Mouse (Mus musculus) E14TG2a.4 (cell line): ENCODE measurements around the gene Snx20.

ENCODE experiments used
- CTCF ChIP-seq: conservative IDR thresholded peaks from 2 replicates; pipeline ENCODE4 v1.5.1; 2014; ENCODE audit warnings: low read length
- NANOG ChIP-seq: IDR thresholded peaks from 2 replicates; pipeline ENCODE4 v1.6.1; 2014; ENCODE audit warnings: borderline replicate concordance, low read length, mixed read lengths
- POU5F1 ChIP-seq: IDR thresholded peaks from 2 replicates; pipeline ENCODE4 v1.6.1; 2014; ENCODE audit warnings: low read length, borderline replicate concordance

DNA sequence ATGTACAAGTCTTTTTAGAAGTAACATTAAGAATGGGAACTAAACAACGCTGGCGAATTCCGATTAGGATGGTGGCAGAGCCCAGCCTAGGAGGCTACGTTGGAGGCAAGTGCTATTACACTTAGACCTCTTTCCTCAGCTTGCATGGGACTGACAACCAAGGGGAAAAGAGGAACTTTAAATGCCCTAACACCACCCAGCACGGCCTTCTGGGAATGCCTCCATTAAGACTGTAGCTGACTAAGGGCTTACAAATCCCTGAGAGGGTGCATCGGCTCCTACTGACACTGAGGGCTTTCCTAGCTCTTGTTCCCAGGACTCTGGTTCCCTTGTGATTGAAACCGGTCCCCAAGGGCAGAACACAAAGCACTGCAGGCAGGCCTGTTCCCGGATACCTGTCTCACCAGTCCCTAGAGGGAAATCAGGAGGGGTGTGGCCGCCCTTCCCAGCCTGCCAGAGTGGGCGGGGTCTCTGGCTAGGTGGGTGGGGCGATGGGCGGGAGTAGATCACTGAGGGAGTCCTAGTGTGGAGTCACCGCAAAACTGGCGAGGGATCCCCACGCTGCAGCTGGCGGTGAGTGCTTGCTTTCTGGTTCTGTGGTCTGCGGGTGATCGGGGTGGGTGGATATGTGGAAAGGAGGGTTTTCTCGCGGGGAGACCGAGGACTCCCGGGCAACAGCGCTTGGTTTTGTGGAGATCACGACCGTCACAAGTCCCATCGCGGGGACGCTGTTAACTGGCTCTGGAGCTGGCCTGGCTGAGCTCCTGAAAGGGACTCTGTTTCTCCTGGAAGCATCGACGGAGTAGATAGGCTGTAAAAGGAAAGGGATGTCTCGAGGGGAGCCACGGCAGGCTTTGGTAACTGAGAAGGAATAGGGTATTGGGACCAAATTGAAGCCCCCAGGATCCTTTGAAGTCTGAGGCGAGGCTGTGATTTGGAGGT is 11.2 kb upstream of the Snx20 start, which contains the start of gene Nod2:
- TF ChIP-seq CTCF = no peak
- TF ChIP-seq NANOG = no peak
- no peak for TF ChIP-seq POU5F1
